ENCODE assay signal across 7 mouse cellular contexts in the genomic region with DNA sequence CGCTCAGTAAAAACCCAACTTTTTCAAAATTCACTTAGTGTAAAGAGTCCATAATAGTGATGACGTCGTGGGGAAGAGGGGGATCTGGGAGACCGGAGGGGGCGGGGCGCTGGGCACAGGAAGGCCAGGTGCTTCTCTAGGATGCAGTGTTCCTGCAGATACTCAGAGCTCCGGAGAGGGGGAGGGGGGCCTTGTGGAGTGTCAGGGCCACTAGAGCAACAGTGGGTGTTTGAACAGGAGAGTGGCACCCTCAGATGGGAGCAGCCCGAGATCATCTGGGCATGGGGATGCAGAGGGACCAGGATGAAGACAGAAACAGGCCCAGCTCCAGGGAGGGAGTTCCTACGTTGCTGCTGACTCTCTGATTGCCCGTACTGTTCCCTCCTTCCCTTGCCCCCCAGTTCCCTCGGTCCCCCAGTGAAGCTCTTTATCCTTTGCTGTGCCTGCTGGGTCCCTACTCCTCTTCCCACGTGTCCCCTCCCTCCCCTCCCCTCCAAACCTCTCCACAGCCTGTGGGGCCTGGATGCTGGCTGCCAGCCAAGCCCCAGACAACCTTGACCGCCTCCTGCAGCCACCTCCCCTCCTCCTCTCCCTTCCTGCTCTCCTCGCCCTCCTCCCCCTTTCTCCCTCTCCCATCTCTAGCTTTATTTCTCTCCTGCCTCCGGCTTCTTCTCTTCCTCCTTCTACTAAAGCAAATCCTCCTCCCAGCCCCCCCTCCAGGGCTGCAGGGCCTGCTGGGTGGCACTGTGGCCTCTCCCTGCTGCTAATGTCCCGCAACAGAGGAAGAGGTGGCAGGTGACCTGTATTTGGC. TPM values are rescaled to one million over a fixed set of nuclear protein-coding genes. Genes with fewer than 3 reads are reported as not detected.
DNase-seq lines count a peak whose midpoint lies in the region; ATAC-seq lines count a peak whose summit lies in the region.

No protein-coding gene starts in this region.

- peak; percentile 38 for DNase-seq in R1 (ENCODE audit: low read depth, low spot score)
- peak; percentile 83 for DNase-seq in adrenal gland, postnatal 10 days
- no peak for DNase-seq in layer of hippocampus, postnatal 14 days (ENCODE audit: low spot score in 2 of 2)
- no peak for DNase-seq in right cerebral cortex, postnatal 25 days

- no peaks in the 10 kb centered on the region for H3K9me3 ChIP-seq in hindbrain, embryonic 15.5 days
- no peaks in the 10 kb centered on the region for H3K9me3 ChIP-seq in liver, embryonic 12.5 days (replicated peaks)
- no peaks in the 10 kb centered on the region for H3K9me3 ChIP-seq in stomach, embryonic 14.5 days (ENCODE audit: control insufficient read depth, low read depth, low read length)

- H3K4me3 ChIP-seq in hindbrain, embryonic 15.5 days, result no peak overlapping the region
- no peak overlapping the region for H3K4me3 ChIP-seq in liver, embryonic 12.5 days
- no peak overlapping the region for H3K4me3 ChIP-seq in stomach, embryonic 14.5 days (ENCODE audit: low read depth, low read length)

- ATAC-seq in hindbrain, embryonic 15.5 days (ENCODE audit: low FRiP score, low read depth), result no peak
- ATAC-seq in liver, embryonic 12.5 days, result no peak
- peak; percentile 12 for ATAC-seq in stomach, embryonic 14.5 days (ENCODE audit: insufficient number of reproducible peaks, insufficient read depth, low FRiP score, low read depth)

- H3K4me2 ChIP-seq in hindbrain, embryonic 15.5 days, result peak overlapping the region; percentile 22
- H3K4me2 ChIP-seq in liver, embryonic 12.5 days, result peak overlapping the region; percentile 8; the same call in 1 of the 2 replicates
- peak overlapping the region; percentile 31 for H3K4me2 ChIP-seq in stomach, embryonic 14.5 days (replicated peaks; ENCODE audit: low read depth, low read length)

- peaks cover 11% of the 10 kb centered on the region for H3K36me3 ChIP-seq in hindbrain, embryonic 15.5 days
- peaks cover 29% of the 10 kb centered on the region for H3K36me3 ChIP-seq in liver, embryonic 12.5 days
- H3K36me3 ChIP-seq in stomach, embryonic 14.5 days (ENCODE audit: control insufficient read depth, insufficient read depth, low read length), result peaks cover 30% of the 10 kb centered on the region

- peak overlapping the region; percentile 43; the same call in 1 of the 2 replicates for H3K27ac ChIP-seq in hindbrain, embryonic 15.5 days (replicated peaks)
- peak overlapping the region; percentile 46; the same call in 1 of the 2 replicates for H3K27ac ChIP-seq in liver, embryonic 12.5 days
- H3K27ac ChIP-seq in stomach, embryonic 14.5 days (ENCODE audit: low read length), result peak overlapping the region; percentile 86

- H3K9ac ChIP-seq in hindbrain, embryonic 15.5 days, result no peak overlapping the region
- H3K9ac ChIP-seq in liver, embryonic 12.5 days, result no peak overlapping the region
- H3K9ac ChIP-seq in stomach, embryonic 14.5 days (replicated peaks; ENCODE audit: low read depth, low read length), result no peak overlapping the region

- WGBS in hindbrain, embryonic 15.5 days, result 12% methylated on average over 16 of the region's 16 CpGs
- WGBS in liver, embryonic 12.5 days (ENCODE audit: insufficient replicate concordance), result 28% methylated on average over 16 of the region's 16 CpGs
- 12% methylated on average over 16 of the region's 16 CpGs for WGBS in stomach, embryonic 14.5 days

- peaks cover 27% of the 10 kb centered on the region for H3K27me3 ChIP-seq in hindbrain, embryonic 15.5 days
- H3K27me3 ChIP-seq in liver, embryonic 12.5 days (replicated peaks), result peaks cover 34% of the 10 kb centered on the region
- H3K27me3 ChIP-seq in stomach, embryonic 14.5 days (ENCODE audit: control insufficient read depth, insufficient read depth, low read length), result no peaks in the 10 kb centered on the region

- H3K4me1 ChIP-seq in hindbrain, embryonic 15.5 days (replicated peaks), result peaks cover 59% of the 10 kb centered on the region
- H3K4me1 ChIP-seq in liver, embryonic 12.5 days, result peaks cover 71% of the 10 kb centered on the region
- H3K4me1 ChIP-seq in stomach, embryonic 14.5 days (ENCODE audit: control insufficient read depth, insufficient read depth, low read length), result peaks cover 55% of the 10 kb centered on the region

RNA-seq across cellular contexts. Expression of gene Tle2, which starts 5.8 kb away (rescaled TPM):
- total RNA-seq in adrenal gland, postnatal 10 days (2021), result 10 to 100 TPM; 10.9 to 18.1 TPM
- polyA plus RNA-seq in hindbrain, embryonic 15.5 days (2015; fragmentation: Nextera tagmentation; extraction: Ambion mirVana), result 46.6 and 46.9 TPM in 2 replicates
- 4.8 and 5.1 TPM in 2 replicates for polyA plus RNA-seq in liver, embryonic 12.5 days (2016; fragmentation: Nextera tagmentation; extraction: Ambion mirVana)
- 17.7 and 19.1 TPM in 2 replicates for polyA plus RNA-seq in stomach, embryonic 14.5 days (2014; fragmentation: Nextera tagmentation; extraction: Ambion mirVana)
- 10 to 100 TPM; 23.3 to 25.9 TPM for total RNA-seq in layer of hippocampus, postnatal 14 days (2021)

RNA-seq across cellular contexts. Expression of gene Aes, which starts 9.3 kb away (rescaled TPM):
- 100 to 1,000 TPM; 541 to 611 TPM for total RNA-seq in adrenal gland, postnatal 10 days (2021)
- 820 and 884 TPM in 2 replicates for polyA plus RNA-seq in hindbrain, embryonic 15.5 days (2015; fragmentation: Nextera tagmentation; extraction: Ambion mirVana)
- polyA plus RNA-seq in liver, embryonic 12.5 days (2016; fragmentation: Nextera tagmentation; extraction: Ambion mirVana), result 263 and 270 TPM in 2 replicates
- 363 and 388 TPM in 2 replicates for polyA plus RNA-seq in stomach, embryonic 14.5 days (2014; fragmentation: Nextera tagmentation; extraction: Ambion mirVana)
- total RNA-seq in layer of hippocampus, postnatal 14 days (2021), result 100 to 1,000 TPM; 639 to 673 TPM

RNA-seq across cellular contexts. Expression of gene Gna11, which starts 23.6 kb away (rescaled TPM):
- total RNA-seq in adrenal gland, postnatal 10 days (2021), result 10 to 100 TPM; 63.8 to 72.7 TPM
- polyA plus RNA-seq in hindbrain, embryonic 15.5 days (2015; fragmentation: Nextera tagmentation; extraction: Ambion mirVana), result 94.3 and 109 TPM in 2 replicates
- 27.7 and 28.3 TPM in 2 replicates for polyA plus RNA-seq in liver, embryonic 12.5 days (2016; fragmentation: Nextera tagmentation; extraction: Ambion mirVana)
- polyA plus RNA-seq in stomach, embryonic 14.5 days (2014; fragmentation: Nextera tagmentation; extraction: Ambion mirVana), result 86.2 and 89.3 TPM in 2 replicates
- 100 to 1,000 TPM; 120 to 121 TPM for total RNA-seq in layer of hippocampus, postnatal 14 days (2021)

RNA-seq across cellular contexts. Expression of gene Tle6, which starts 32.3 kb away (rescaled TPM):
- 10 to 100 TPM in 1 of 2 experiments, 1 to 10 TPM in 1; 8.7 to 10.8 TPM for total RNA-seq in adrenal gland, postnatal 10 days (2021)
- polyA plus RNA-seq in hindbrain, embryonic 15.5 days (2015; fragmentation: Nextera tagmentation; extraction: Ambion mirVana), result 8.7 and 9.8 TPM in 2 replicates
- 8.1 and 12.1 TPM in 2 replicates for polyA plus RNA-seq in liver, embryonic 12.5 days (2016; fragmentation: Nextera tagmentation; extraction: Ambion mirVana)
- polyA plus RNA-seq in stomach, embryonic 14.5 days (2014; fragmentation: Nextera tagmentation; extraction: Ambion mirVana), result 14.3 and 18.2 TPM in 2 replicates
- 1 to 10 TPM; 2.0 to 3.5 TPM for total RNA-seq in layer of hippocampus, postnatal 14 days (2021)

RNA-seq across cellular contexts. Expression of gene BC025920, which starts 37.5 kb away (rescaled TPM):
- total RNA-seq in adrenal gland, postnatal 10 days (2021), result 1 to 10 TPM; 1.1 to 1.8 TPM
- 1.7 and 2.1 TPM in 2 replicates for polyA plus RNA-seq in hindbrain, embryonic 15.5 days (2015; fragmentation: Nextera tagmentation; extraction: Ambion mirVana)
- polyA plus RNA-seq in liver, embryonic 12.5 days (2016; fragmentation: Nextera tagmentation; extraction: Ambion mirVana), result 0.46 and 0.78 TPM in 2 replicates
- 0.57 and 0.69 TPM in 2 replicates for polyA plus RNA-seq in stomach, embryonic 14.5 days (2014; fragmentation: Nextera tagmentation; extraction: Ambion mirVana)
- 1 to 10 TPM; 2.6 to 2.8 TPM for total RNA-seq in layer of hippocampus, postnatal 14 days (2021)

Comparison
In these comparisons a context has a peak if more than half of its experiments do, and no peak if none do; other contexts are left out.
1. DNase-seq: peak in R1 (single experiment) and adrenal gland, postnatal 10 days (single experiment); none in layer of hippocampus, postnatal 14 days (0 of 2) and right cerebral cortex, postnatal 25 days (single experiment).
2. Peak in every context shown above with its lines, with median percentiles within 50 percentile points of each other: H3K27ac ChIP-seq and H3K4me2 ChIP-seq.